Mouse (Mus musculus) MEL (cell line): ENCODE results near the gene Nfasc. TPM values are rescaled to one million over a fixed set of nuclear protein-coding genes. Genes with fewer than 3 reads are reported as not detected.
A peak's percentile ranks its signal among the peaks of the same experiment; 100 is the strongest.

Experiments used
- DNase-seq: peaks from one replicate; pipeline ENCODE4 v3.0.0; 2011; ENCODE audit warnings: low read depth, low spot score
- H3K27ac ChIP-seq: 2 replicates; pipeline ENCODE4 v1.5.1; 2012; ENCODE audit warnings: low read depth, mild to moderate bottlenecking, control low read depth, low read length, moderate library complexity; ENCODE audit not compliant: control insufficient read depth
- H3K27me3 ChIP-seq, 2 experiments: fragments of 150-350 bp in 1 of 2; sonication (generic) in 1 of 2; 2 replicates each; pipeline ENCODE4 v1.6.1; 2012; ENCODE audit warnings: low read length in 2 of 2, mild to moderate bottlenecking in 2 of 2, improper control_type of control experiment in 1 of 2, moderate library complexity in 1 of 2; ENCODE audit not compliant: insufficient read depth in 2 of 2, control insufficient read depth in 1 of 2
- H3K36me3 ChIP-seq, 2 experiments: 2 replicates each; pipeline ENCODE4 v1.6.1; 2012 to 2014; ENCODE audit warnings: low read length in 2 of 2, improper control_type of control experiment in 1 of 2, inconsistent platforms in 1 of 2, mild to moderate bottlenecking in 1 of 2; ENCODE audit not compliant: insufficient read depth in 2 of 2, control insufficient read depth in 1 of 2
- H3K4me1 ChIP-seq, 2 experiments: fragments of 150-350 bp in 1 of 2; sonication (generic) in 1 of 2; 2 replicates each; pipeline ENCODE4 v1.6.1; 2012; ENCODE audit warnings: low read length in 2 of 2, improper control_type of control experiment in 1 of 2, mild to moderate bottlenecking in 1 of 2; ENCODE audit not compliant: insufficient read depth in 2 of 2, control insufficient read depth in 1 of 2
- H3K4me3 ChIP-seq, 2 experiments: fragments of 150-350 bp in 1 of 2; sonication (generic) in 1 of 2; 2 replicates each; pipeline ENCODE4 v1.5.1; 2012; ENCODE audit warnings: low read depth in 2 of 2, low read length in 2 of 2, mild to moderate bottlenecking in 2 of 2, moderate library complexity in 2 of 2, control low read depth in 1 of 2, improper control_type of control experiment in 1 of 2; ENCODE audit not compliant: control insufficient read depth in 1 of 2, insufficient read depth in 1 of 2
- H3K79me2 ChIP-seq: 2 replicates; pipeline ENCODE4 v1.6.1; 2012; ENCODE audit warnings: mild to moderate bottlenecking, low read length, moderate library complexity; ENCODE audit not compliant: control insufficient read depth, poor library complexity, insufficient read depth
- H3K9ac ChIP-seq: 2 replicates; pipeline ENCODE4 v1.6.1; 2012; ENCODE audit warnings: low read depth, mild to moderate bottlenecking, control low read depth, low read length, moderate library complexity; ENCODE audit not compliant: control insufficient read depth, poor library complexity, severe bottlenecking
- H3K9me3 ChIP-seq: fragments of 150-350 bp; sonication (generic); replicated peaks from 2 replicates; pipeline ENCODE4 v1.6.1; 2012; ENCODE audit warnings: mild to moderate bottlenecking, low read length, improper control_type of control experiment, moderate library complexity; ENCODE audit not compliant: insufficient read depth
- BHLHE40 ChIP-seq: IDR thresholded peaks from 2 replicates; pipeline ENCODE4 v1.6.1; 2012; ENCODE audit warnings: low read depth, mild to moderate bottlenecking, inconsistent platforms, low read length, improper control_type of control experiment, borderline replicate concordance
- CHD1 ChIP-seq: IDR thresholded peaks from 2 replicates; pipeline ENCODE4 v1.6.1; 2012; ENCODE audit warnings: low read depth, mild to moderate bottlenecking, inconsistent platforms, low read length, improper control_type of control experiment
- CTCF ChIP-seq, 3 experiments: IDR thresholded peaks in 2 of 3; conservative IDR thresholded peaks in 1 of 3; 2 replicates each; pipeline ENCODE4 v1.5.1; 2011 to 2012; ENCODE audit warnings: low read length in 3 of 3, low read depth in 2 of 3, mild to moderate bottlenecking in 2 of 3, improper control_type of control experiment in 1 of 3, inconsistent platforms in 1 of 3, mixed read lengths in 1 of 3, moderate library complexity in 1 of 3; ENCODE audit not compliant: control insufficient read depth in 1 of 3, insufficient read depth in 1 of 3, poor library complexity in 1 of 3, severe bottlenecking in 1 of 3
- MAFK ChIP-seq: IDR thresholded peaks from 2 replicates; pipeline ENCODE4 v1.6.1; 2011; ENCODE audit warnings: low read depth, mild to moderate bottlenecking, low read length, improper control_type of control experiment, borderline replicate concordance
- MEF2A ChIP-seq: IDR thresholded peaks from 2 replicates; pipeline ENCODE4 v1.6.1; 2014; ENCODE audit warnings: low read depth, mild to moderate bottlenecking, inconsistent platforms, low read length, improper control_type of control experiment; ENCODE audit not compliant: poor library complexity, insufficient replicate concordance, severe bottlenecking; ENCODE audit errors: extremely low read depth
- MYB ChIP-seq: IDR thresholded peaks from 2 replicates; pipeline ENCODE4 v1.6.1; 2011; ENCODE audit warnings: mild to moderate bottlenecking, low read depth, low read length, improper control_type of control experiment
- MYC ChIP-seq: IDR thresholded peaks from 2 replicates; pipeline ENCODE4 v1.6.1; 2011; ENCODE audit warnings: low read depth, mild to moderate bottlenecking, low read length, improper control_type of control experiment, moderate library complexity
- NELFE ChIP-seq: IDR thresholded peaks from 2 replicates; pipeline ENCODE4 v1.6.1; 2011; ENCODE audit warnings: low read depth, low read length, improper control_type of control experiment
- NRF1 ChIP-seq: IDR thresholded peaks from 2 replicates; pipeline ENCODE4 v1.6.1; 2014; ENCODE audit warnings: low read depth, mild to moderate bottlenecking, inconsistent platforms, low read length, improper control_type of control experiment, moderate library complexity; ENCODE audit not compliant: poor library complexity, insufficient read depth, severe bottlenecking
- POLR2AphosphoS2 ChIP-seq: IDR thresholded peaks from 2 replicates; pipeline ENCODE4 v1.6.1; 2011; ENCODE audit warnings: low read length, improper control_type of control experiment
- POLR2AphosphoS5 ChIP-seq: IDR thresholded peaks from 2 replicates; pipeline ENCODE4 v1.6.1; 2012; ENCODE audit warnings: low read depth, borderline replicate concordance, mild to moderate bottlenecking, inconsistent platforms, low read length, moderate library complexity, mixed read lengths
- RAD21 ChIP-seq: IDR thresholded peaks from 2 replicates; pipeline ENCODE4 v1.6.1; 2011; ENCODE audit warnings: mild to moderate bottlenecking, low read depth, low read length, improper control_type of control experiment
- SMC3 ChIP-seq: IDR thresholded peaks from 2 replicates; pipeline ENCODE4 v1.6.1; 2011; ENCODE audit warnings: low read depth, low read length, improper control_type of control experiment
- TBP ChIP-seq: IDR thresholded peaks from 2 replicates; pipeline ENCODE4 v1.8.0; 2011; ENCODE audit warnings: low read depth, low read length, improper control_type of control experiment
- TCF12 ChIP-seq: IDR thresholded peaks from 2 replicates; pipeline ENCODE4 v1.6.1; 2014; ENCODE audit warnings: low read depth, mild to moderate bottlenecking, inconsistent platforms, low read length, improper control_type of control experiment, moderate library complexity
- ZKSCAN1 ChIP-seq: IDR thresholded peaks from 2 replicates; pipeline ENCODE4 v1.6.1; 2012; ENCODE audit warnings: low read depth, mild to moderate bottlenecking, inconsistent platforms, low read length, improper control_type of control experiment, moderate library complexity
- ZMIZ1 ChIP-seq: IDR thresholded peaks from 2 replicates; pipeline ENCODE4 v1.6.1; 2012; ENCODE audit warnings: low read depth, mild to moderate bottlenecking, inconsistent platforms, low read length, improper control_type of control experiment, moderate library complexity
- polyA plus RNA-seq, 2 experiments: library from polyadenylated mRNA; stranded (reverse) in 1 of 2; unstranded in 1 of 2; fragments of >175 nt in 1 of 2; fragments of >200 nt in 1 of 2; gene quantifications; 2 replicates each; pipeline versions ENCODE4 v1.2.1 to v1.2.4; 2012; ENCODE audit warnings: low replicate concordance in 2 of 2, low read depth in 1 of 2; ENCODE audit not compliant: insufficient read length in 2 of 2, insufficient read depth in 1 of 2, missing spikeins in 1 of 2
- total RNA-seq: library from RNA; depleted of rRNA; stranded (reverse); fragments of 300-350 nt; gene quantifications from 2 replicates; pipeline ENCODE4 v1.2.3, GENCODE M21; 2012

The Nfasc gene
- total and polyA plus RNA-seq, 3 experiments: not detected

DNA sequence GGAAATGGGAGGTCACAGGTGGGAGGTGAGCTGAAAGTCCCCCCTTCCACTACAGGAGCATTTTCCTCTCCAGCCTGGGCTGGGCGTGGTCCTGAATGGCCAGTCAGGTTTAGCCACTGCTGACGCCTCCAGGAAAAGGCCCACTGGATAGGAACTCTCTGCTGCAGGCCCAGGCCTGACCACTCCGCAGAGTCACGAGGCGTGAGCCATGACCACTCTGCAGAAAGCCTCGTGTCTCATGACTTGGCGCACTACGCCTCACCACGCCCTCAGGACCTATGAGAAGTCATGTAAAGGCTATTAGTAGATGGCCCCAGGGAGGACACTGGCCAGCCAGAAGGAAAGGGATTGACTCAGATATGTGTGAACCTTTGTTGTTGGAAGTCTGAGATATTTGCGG lies 23.6 kb upstream of the Nfasc start:
- no peak overlapping the region for H3K9ac ChIP-seq
- TF ChIP-seq ZMIZ1: no peak
- no peak for TF ChIP-seq NELFE
- no peaks in the 10 kb centered on the region for H3K36me3 ChIP-seq
- no peaks in the 10 kb centered on the region for H3K79me2 ChIP-seq
- peaks cover 0 to 2% of the 10 kb centered on the region in 2 experiments; a peak in 1 of 4 replicates for H3K27me3 ChIP-seq
- no peak for DNase-seq
- H3K4me3 ChIP-seq: no peak overlapping the region
- no peaks in the 10 kb centered on the region for H3K4me1 ChIP-seq
- no peak overlapping the region for H3K27ac ChIP-seq
- no peaks in the 10 kb centered on the region for H3K9me3 ChIP-seq

DNA sequence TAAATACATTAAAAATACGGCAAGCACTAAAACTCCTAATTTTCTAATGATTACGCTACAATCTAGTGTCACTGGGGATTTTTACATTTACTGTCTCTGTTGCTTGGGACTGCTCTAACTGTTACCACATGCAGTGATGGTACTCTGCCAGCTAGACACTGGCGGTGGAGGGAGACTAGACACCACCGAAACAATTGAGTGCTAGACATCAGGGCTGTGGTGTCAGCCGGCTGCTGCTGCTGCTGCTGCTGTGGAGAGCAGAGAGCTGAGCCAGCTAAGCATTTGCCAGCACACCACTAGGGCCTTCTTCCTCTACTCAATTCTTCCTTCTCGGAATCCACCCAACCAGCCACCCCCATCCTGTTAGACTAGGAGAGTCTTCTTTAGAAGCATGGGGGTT lies 17.8 kb upstream of the Nfasc start:
- no peak for DNase-seq
- H3K4me1 ChIP-seq: no peaks in the 10 kb centered on the region

DNA sequence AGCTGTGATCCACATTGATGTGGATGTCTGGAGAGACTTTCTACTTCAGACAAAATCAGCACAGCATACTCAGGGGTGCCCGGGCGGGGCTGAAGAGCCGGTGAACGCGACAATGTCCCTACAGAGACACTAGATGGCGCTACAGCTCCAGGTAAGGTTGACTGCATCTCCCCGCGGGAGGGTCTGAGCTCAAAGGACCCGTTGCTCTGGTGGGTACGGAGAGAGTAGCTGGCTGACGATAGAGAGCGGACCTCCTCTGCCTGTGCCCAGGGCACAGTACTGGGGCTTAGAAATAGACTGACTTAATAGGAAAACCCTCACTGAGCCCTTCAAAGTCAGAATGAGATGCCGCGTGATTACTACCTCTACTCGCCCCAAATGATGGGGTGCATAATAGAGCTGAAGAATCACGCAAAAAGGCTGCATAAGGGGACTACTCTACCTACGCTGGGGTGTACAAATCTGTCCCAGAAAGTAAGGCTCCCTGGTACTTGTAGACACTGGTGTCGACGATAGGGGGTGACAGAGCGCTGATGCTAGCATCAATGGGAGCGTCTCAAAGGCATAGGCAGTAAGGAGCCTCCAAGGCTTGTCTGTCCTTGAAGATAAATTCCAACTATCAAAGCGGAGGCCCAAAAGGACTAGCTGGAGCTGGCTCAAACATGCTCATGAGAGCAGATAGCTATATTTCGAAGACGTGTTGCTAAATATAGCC lies 17.2 kb upstream of the Nfasc start:
- peaks cover 2% of the 10 kb centered on the region in 2 experiments; a peak in 2 of 4 replicates for H3K27me3 ChIP-seq

More for the DNA sequence above, 17.8 kb upstream of the Nfasc start:
- TF ChIP-seq CTCF (IDR thresholded peaks at IDR 0.05 in 2 of 3, conservative IDR thresholded peaks at IDR 0.05 in 1 of 3; ENCODE audit: control insufficient read depth in 1 of 3, insufficient read depth in 1 of 3, low read depth in 2 of 3, low read length in 3 of 3, poor library complexity in 1 of 3, severe bottlenecking in 1 of 3) (no peak), BHLHE40 (no peak), MYC (no peak), TBP (no peak), ZKSCAN1 (no peak), MEF2A (no peak), POLR2AphosphoS5 (no peak), MAFK (no peak), TCF12 (no peak), MYB (no peak), CHD1 (no peak), NRF1 (no peak), RAD21 (no peak)
- Histone ChIP-seq H3K79me2 (no peaks in the 10 kb centered on the region), H3K27ac (no peak overlapping the region), H3K4me3 (no peak overlapping the region), H3K27me3 (peaks cover 2% of the 10 kb centered on the region in 2 experiments; a peak in 2 of 4 replicates), H3K9me3 (no peaks in the 10 kb centered on the region), H3K36me3 (no peaks in the 10 kb centered on the region), H3K9ac (no peak overlapping the region)

More for the DNA sequence above, 17.2 kb upstream of the Nfasc start:
- Histone ChIP-seq H3K4me1 (no peaks in the 10 kb centered on the region), H3K9ac (no peak overlapping the region), H3K79me2 (no peaks in the 10 kb centered on the region), H3K36me3 (no peaks in the 10 kb centered on the region), H3K9me3 (no peaks in the 10 kb centered on the region), H3K27ac (no peak overlapping the region), H3K4me3 (no peak overlapping the region)
- peak; percentile 72 for TF ChIP-seq RAD21
- TF ChIP-seq POLR2AphosphoS2: no peak
- TF ChIP-seq CTCF (IDR thresholded peaks at IDR 0.05 in 2 of 3, conservative IDR thresholded peaks at IDR 0.05 in 1 of 3; ENCODE audit: control insufficient read depth in 1 of 3, insufficient read depth in 1 of 3, low read depth in 2 of 3, low read length in 3 of 3, poor library complexity in 1 of 3, severe bottlenecking in 1 of 3): peak; percentile 72 to 88 (median 76)
- peak; percentile 53 for TF ChIP-seq SMC3
- peak; percentile 36 for DNase-seq
